Mouse (Mus musculus): ENCODE data around the gene Olfm1. TPM values are rescaled to one million over a fixed set of nuclear protein-coding genes. Genes with fewer than 3 reads are reported as not detected.

The Olfm1 gene
- polyA plus RNA-seq, 1 experiment: 0.23 TPM

DNA sequence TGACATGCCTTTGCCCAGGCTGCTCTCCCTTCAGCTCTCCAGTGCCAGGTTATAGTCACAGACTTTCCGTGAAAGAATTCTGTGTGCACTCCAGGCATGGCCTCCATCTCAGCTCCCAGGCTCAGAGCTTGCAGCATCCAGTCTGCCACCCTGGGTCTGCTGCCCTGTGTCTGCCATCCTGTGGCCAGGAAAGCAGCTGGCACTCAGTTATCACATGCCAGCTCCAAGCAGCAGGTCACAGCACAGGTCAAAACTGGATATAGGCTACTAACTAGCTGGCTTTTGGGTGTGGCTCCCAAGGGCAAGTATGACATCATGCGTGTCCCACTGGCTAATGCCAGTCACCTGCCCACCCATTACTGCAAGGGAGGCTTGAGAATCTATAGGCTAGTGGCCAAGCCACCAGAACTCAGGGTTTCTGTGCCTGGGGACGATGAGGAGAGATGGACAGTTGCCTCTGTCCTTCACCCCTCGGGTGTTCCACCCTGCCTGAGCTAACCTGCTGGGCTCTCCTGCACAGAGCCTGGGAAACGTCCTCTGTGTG is 53.4 kb downstream of the Olfm1 start:
- no peak overlapping the region for H3K4me3 ChIP-seq (replicated peaks)
- H3K4me1 ChIP-seq: peaks cover 8% of the 10 kb centered on the region
- peaks cover 72% of the 10 kb centered on the region for H3K27me3 ChIP-seq (replicated peaks)
- no peaks in the 10 kb centered on the region for H3K9me3 ChIP-seq
- no peak for TF ChIP-seq FLI1 (IDR thresholded peaks at IDR 0.05; ENCODE audit: low read length)
- no peak for TF ChIP-seq GATA1 (IDR thresholded peaks at IDR 0.05; ENCODE audit: borderline replicate concordance, low read length)
- no peaks in the 10 kb centered on the region for H3K36me3 ChIP-seq (replicated peaks; ENCODE audit: low read length)

DNA sequence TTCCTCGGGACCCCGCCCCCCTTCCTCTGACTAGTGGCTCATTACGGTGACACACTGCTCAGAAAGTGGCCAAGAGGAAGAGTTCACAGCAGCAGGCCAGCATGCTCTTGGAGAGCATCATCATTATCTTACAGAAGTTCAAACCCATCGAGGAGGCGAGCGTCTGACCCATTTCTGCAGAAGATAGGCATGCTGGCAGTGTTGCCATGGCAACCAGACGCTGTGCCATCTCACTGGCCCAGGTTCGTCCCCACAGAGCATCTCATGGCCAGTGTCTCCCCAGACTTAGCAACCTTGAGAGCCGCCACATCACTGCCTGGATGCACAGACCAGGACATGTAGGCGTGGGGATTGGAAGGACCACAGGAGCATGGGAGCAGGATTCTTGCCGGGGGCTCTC is 54.3 kb downstream of the Olfm1 start:
- no peak for TF ChIP-seq FLI1 (IDR thresholded peaks at IDR 0.05; ENCODE audit: low read length)
- no peak for TF ChIP-seq GATA1 (IDR thresholded peaks at IDR 0.05; ENCODE audit: borderline replicate concordance, low read length)
- H3K4me3 ChIP-seq (replicated peaks): no peak overlapping the region
- no peaks in the 10 kb centered on the region for H3K36me3 ChIP-seq (replicated peaks; ENCODE audit: low read length)
- no peaks in the 10 kb centered on the region for H3K9me3 ChIP-seq
- peaks cover 6% of the 10 kb centered on the region for H3K4me1 ChIP-seq
- peaks cover 71% of the 10 kb centered on the region for H3K27me3 ChIP-seq (replicated peaks)

DNA sequence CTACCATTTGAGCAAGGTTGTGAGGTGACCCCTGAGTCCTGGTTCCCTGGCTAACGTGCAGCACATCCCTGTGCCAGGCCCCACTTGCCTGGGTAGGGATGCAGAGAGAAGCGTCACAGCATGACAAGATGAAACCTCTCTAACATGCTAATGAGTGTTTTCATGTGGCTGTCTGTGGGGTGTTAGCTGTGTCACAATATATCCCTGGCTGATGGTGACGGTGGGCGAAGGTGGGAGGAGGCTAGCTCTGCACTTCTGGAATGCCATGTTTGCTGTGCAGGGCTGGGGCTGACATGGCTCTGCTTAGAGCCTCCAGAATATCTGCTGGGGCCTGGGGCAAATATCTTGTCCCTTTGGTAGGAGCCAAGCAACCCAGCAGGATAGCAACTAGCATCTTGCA is 59.8 kb downstream of the Olfm1 start:
- H3K36me3 ChIP-seq (replicated peaks; ENCODE audit: low read length): no peaks in the 10 kb centered on the region
- TF ChIP-seq GATA1 (IDR thresholded peaks at IDR 0.05; ENCODE audit: borderline replicate concordance, low read length) (no peak), FLI1 (IDR thresholded peaks at IDR 0.05; ENCODE audit: low read length) (no peak)
- H3K4me1 ChIP-seq: no peaks in the 10 kb centered on the region
- no peaks in the 10 kb centered on the region for H3K9me3 ChIP-seq
- H3K27me3 ChIP-seq (replicated peaks): peaks cover 67% of the 10 kb centered on the region
- no peak overlapping the region for H3K4me3 ChIP-seq (replicated peaks)

DNA sequence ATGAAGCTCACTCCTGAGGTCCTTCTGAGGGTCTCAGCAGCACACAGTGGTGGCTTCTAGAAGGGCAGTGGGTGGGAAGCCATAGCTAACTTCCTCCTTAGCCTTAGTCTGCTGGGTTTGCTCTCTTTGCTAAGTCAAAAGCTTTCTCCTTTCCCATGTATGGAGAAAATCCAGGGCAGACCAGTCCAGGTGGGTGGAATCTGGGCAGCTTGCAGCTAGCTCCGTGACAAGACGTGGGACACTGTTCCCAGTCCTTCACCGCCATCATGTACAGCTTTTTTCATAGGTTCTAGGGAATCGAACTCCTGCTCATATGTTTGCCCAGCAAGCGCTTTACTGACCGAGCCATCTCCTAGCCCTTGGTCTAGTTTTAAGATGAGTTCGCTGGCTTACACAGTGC is 63.2 kb downstream of the Olfm1 start:
- H3K27me3 ChIP-seq (replicated peaks): peaks cover 68% of the 10 kb centered on the region
- no peak overlapping the region for H3K4me3 ChIP-seq (replicated peaks)
- TF ChIP-seq GATA1 (IDR thresholded peaks at IDR 0.05; ENCODE audit: borderline replicate concordance, low read length) (no peak), FLI1 (IDR thresholded peaks at IDR 0.05; ENCODE audit: low read length) (no peak)
- no peaks in the 10 kb centered on the region for H3K9me3 ChIP-seq
- H3K4me1 ChIP-seq: no peaks in the 10 kb centered on the region
- no peaks in the 10 kb centered on the region for H3K36me3 ChIP-seq (replicated peaks; ENCODE audit: low read length)

DNA sequence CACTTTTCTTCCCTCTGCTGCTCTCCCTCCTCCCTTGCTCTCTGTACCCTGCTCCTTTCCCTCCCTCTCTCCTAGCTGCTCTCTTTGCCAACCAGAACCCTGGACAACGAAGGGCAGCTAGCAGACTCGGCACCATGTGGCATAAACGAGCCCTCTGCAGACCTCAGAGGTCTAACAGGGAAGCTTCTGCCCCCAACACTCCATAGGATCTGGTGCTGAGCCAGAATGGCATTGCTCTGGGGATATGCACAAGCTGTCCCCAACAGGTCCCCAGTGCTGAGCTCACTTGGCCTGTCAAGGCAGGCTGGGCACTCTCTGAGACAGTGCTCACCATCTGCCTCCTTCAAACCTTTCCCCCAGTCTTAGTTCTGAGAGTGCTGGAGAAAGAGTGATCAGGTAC is 68.6 kb downstream of the Olfm1 start:
- H3K4me1 ChIP-seq: no peaks in the 10 kb centered on the region
- H3K36me3 ChIP-seq (replicated peaks; ENCODE audit: low read length): no peaks in the 10 kb centered on the region
- H3K4me3 ChIP-seq (replicated peaks): no peak overlapping the region
- peaks cover 38% of the 10 kb centered on the region for H3K27me3 ChIP-seq (replicated peaks)
- no peaks in the 10 kb centered on the region for H3K9me3 ChIP-seq
- TF ChIP-seq GATA1 (IDR thresholded peaks at IDR 0.05; ENCODE audit: borderline replicate concordance, low read length) (no peak), FLI1 (IDR thresholded peaks at IDR 0.05; ENCODE audit: low read length) (no peak)

DNA sequence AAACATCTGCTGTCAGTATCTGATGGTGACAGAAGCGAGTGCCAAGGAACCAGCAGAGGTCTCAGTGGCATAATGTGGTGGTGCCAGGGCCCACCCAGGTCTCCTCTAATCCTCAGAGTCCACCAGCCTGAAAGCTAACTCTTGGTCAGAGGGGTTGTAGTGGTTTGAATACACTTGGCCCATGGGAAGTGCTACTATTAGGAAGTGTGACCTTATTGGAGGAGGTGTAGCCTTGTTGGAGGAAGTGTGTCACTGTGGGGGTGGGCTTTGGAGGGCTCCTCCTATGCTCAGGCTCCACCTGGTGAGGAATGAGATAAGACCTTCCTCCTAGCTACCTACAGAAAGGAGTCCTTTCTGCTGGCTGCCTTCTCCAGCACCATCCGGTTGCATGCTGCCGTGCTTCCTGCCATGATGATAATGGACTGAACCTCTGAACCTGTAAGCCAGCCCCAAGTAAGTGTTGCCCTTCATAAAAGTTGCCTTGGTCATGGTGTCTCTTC is 75.0 kb downstream of the Olfm1 start:
- Histone ChIP-seq H3K9me3 (no peaks in the 10 kb centered on the region), H3K36me3 (replicated peaks; ENCODE audit: low read length) (no peaks in the 10 kb centered on the region), H3K4me3 (replicated peaks) (no peak overlapping the region), H3K27me3 (replicated peaks) (peaks cover 25% of the 10 kb centered on the region), H3K4me1 (no peaks in the 10 kb centered on the region)
- no peak for TF ChIP-seq FLI1 (IDR thresholded peaks at IDR 0.05; ENCODE audit: low read length)
- TF ChIP-seq GATA1 (IDR thresholded peaks at IDR 0.05; ENCODE audit: borderline replicate concordance, low read length): no peak

DNA sequence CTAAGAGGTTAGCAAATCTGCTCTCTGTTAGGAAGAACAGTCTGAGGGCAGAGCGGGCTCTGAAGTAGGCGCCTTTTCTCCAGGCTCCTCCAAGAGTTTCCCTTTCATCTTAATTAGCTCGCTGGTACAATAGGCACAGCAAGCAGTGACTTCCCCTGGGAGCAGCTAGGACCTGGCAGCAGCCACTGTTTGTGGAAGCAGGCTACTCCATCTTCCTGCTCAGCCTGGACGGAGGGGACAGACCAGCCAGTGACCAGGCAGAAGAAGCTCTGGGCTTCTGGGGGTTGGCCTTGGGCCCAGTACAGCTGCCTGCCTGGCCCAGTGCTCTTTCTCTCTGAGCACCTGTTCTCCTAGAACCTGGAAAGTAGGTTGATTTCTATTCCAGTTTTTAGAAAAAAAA is 77.8 kb downstream of the Olfm1 start:
- Histone ChIP-seq H3K27me3 (replicated peaks) (peaks cover 35% of the 10 kb centered on the region), H3K4me1 (no peaks in the 10 kb centered on the region), H3K9me3 (no peaks in the 10 kb centered on the region), H3K36me3 (replicated peaks; ENCODE audit: low read length) (no peaks in the 10 kb centered on the region), H3K4me3 (replicated peaks) (no peak overlapping the region)
- TF ChIP-seq GATA1 (IDR thresholded peaks at IDR 0.05; ENCODE audit: borderline replicate concordance, low read length) (no peak), FLI1 (IDR thresholded peaks at IDR 0.05; ENCODE audit: low read length) (no peak)

DNA sequence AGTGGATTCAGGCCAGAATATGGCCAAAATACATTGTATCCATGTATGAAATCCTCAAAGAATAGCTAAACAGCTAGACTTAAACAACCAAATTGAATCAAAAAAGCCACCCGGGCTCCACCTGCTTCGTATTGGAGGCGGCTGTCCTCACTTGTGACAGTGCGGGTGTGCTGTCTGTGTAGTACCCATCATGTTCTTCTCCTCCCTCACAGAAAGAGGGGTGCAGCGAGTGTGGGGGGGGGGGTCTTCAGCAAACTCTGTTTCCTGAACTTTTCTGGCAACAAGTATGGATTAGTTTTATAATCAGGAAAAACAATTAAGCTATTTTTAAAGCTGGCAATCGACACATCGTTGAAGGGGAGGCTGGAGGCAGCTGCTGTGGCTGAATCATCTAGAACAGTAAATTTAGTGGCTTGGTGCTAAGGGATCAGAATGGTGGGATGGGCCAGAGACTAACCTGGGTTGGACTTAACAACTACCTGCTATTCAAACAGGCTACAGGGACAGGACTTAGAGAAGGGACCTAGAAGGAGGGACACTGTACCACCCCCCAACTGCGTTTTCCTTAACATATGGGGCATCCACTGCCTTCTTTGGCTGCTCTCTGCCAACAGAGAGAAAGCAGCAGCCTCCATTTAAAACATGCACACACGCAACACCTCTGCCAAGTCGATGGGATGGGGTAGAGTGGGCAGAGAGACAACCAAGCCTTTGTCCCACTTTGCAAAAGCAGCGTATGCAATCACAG is 79.6 kb downstream of the Olfm1 start:
- TF ChIP-seq GATA1 (IDR thresholded peaks at IDR 0.05; ENCODE audit: borderline replicate concordance, low read length) (no peak), FLI1 (IDR thresholded peaks at IDR 0.05; ENCODE audit: low read length) (no peak)
- H3K4me1 ChIP-seq: no peaks in the 10 kb centered on the region
- H3K4me3 ChIP-seq (replicated peaks): no peak overlapping the region
- no peaks in the 10 kb centered on the region for H3K9me3 ChIP-seq
- no peaks in the 10 kb centered on the region for H3K36me3 ChIP-seq (replicated peaks; ENCODE audit: low read length)
- peaks cover 39% of the 10 kb centered on the region for H3K27me3 ChIP-seq (replicated peaks)

DNA sequence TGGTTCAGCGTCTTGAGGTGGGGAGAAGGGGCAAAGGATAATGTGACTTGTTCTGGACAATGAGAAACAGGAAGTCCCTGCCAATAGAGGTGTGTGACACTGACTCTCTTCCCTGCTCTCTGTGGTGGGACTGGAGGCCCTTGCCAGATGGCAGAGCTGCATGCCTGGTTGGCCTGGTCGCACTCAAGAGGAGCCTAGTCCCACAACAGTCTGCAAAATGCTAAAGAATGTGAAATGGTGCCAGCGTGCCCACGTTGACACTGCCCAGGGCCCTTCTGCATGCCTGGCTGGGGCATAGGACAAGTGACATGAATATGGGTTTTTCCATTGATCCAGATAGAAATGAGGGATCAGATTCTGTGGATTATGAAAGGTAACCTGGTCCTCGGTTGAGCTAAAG is 81.2 kb downstream of the Olfm1 start:
- Histone ChIP-seq H3K4me1 (no peaks in the 10 kb centered on the region), H3K4me3 (replicated peaks) (no peak overlapping the region), H3K27me3 (replicated peaks) (peaks cover 36% of the 10 kb centered on the region), H3K9me3 (no peaks in the 10 kb centered on the region), H3K36me3 (replicated peaks; ENCODE audit: low read length) (no peaks in the 10 kb centered on the region)
- TF ChIP-seq FLI1 (IDR thresholded peaks at IDR 0.05; ENCODE audit: low read length): no peak

DNA sequence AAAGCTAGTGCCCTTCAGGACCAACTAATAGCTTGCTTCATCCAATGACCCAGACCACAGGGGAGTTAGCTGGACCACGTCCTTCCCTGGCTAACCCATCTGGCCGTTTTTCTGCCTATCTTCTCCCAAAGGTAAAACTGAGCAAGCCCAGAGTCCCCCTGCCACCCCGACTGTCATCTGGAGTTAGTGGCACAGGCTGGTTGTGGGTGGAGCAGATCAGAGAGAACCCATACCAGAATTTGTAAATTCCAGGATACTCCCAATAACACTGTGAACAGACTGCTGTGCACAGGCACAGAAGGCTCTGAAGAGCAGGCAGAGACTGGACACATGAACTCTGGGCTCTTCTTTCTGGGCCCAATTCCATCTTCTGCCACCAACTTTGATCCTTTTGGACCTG is 82.6 kb downstream of the Olfm1 start:
- H3K36me3 ChIP-seq (replicated peaks; ENCODE audit: low read length): no peaks in the 10 kb centered on the region

More for the DNA sequence above, 82.6 kb downstream of the Olfm1 start:
- no peaks in the 10 kb centered on the region for H3K4me1 ChIP-seq
- TF ChIP-seq FLI1 (IDR thresholded peaks at IDR 0.05; ENCODE audit: low read length) (no peak), GATA1 (IDR thresholded peaks at IDR 0.05; ENCODE audit: borderline replicate concordance, low read length) (no peak)
- no peak overlapping the region for H3K4me3 ChIP-seq (replicated peaks)
- H3K27me3 ChIP-seq (replicated peaks): peaks cover 42% of the 10 kb centered on the region
- no peaks in the 10 kb centered on the region for H3K9me3 ChIP-seq

Measured in megakaryocyte, embryonic 14.5 days (primary cell).